Mouse (Mus musculus): Measurements from ENCODE around the gene Ston2.
A peak's percentile ranks its signal among the peaks of the same experiment; 100 is the strongest.

Gene Ston2

DNA sequence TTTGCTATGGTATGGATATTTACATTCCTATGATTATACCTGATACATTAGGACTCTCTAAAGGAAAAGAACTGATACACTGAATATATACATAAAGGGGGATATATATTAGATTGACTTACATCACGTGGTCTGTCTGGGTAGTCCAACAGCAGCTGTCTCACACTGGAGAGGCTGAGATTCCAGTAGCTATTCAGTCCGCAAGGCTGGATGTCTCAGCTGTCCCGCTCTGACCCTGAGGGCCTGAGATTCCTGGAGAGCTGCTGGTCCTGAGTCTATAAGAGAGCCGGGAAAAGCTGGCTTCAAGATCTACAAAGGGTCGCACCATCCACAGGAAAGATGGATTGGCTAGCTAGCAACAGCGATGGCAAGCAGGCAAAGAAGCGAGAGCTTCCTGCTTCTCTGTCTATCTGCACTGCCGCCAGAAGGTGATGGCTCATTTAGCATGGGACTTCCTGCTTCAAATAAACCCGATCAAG is at the start of gene Ston2:
Ston2 (minus strand) TSS at position 429 of the 479 bp plus-strand sequence.
- no peak for DNase-seq (ENCODE audit: low spot score)

- DNase-seq (ENCODE audit: low spot score) = no peak
Observed at GRCm38 (mm10) chr12:91837401-91838065, 49.3 kb upstream of the Ston2 start.

DNA sequence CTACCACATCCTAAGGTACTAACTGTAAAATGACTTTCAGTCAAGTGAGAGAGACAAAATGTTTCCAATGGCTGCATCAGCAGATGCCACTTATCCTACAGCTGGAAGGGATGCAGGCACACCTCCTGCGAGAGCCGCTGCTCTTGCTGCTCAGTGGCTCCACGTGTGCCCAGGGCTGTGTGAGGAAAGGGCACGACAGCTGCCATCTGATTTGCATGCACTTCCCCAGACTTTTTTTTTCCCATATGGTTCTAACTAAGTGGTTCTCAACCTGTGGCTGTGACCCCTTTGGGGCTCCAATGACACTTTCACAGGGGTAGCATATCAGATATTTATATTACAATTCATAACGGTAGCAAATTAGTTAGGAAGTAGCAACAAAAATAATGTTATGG is 45.7 kb upstream of the Ston2 start:
- DNase-seq (ENCODE audit: low spot score) = no peak

GRCm38 (mm10) chr12:91833237-91833938 is 45.2 kb upstream of the Ston2 start:
- no peak for DNase-seq (ENCODE audit: low spot score)

DNA sequence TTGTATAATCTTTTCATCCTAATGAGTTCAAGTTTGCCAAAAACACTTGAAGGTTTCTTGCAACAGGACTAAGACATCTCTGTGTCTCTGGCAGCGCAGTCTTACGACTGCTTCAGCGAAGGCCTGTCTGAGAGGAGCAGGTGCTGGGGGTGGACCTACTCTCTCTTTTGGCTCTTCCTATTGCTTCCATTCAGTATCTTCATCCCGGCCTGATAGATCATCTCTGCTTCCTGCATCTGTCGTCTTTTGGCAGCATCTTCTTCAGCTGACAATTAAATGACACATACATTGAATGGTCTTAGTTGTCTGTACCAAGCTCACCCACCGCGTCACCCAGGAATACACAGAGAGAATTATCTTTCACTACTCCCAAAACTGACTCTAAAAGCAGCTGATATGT is 43.2 kb upstream of the Ston2 start:
- no peak for DNase-seq (ENCODE audit: low spot score)

DNA sequence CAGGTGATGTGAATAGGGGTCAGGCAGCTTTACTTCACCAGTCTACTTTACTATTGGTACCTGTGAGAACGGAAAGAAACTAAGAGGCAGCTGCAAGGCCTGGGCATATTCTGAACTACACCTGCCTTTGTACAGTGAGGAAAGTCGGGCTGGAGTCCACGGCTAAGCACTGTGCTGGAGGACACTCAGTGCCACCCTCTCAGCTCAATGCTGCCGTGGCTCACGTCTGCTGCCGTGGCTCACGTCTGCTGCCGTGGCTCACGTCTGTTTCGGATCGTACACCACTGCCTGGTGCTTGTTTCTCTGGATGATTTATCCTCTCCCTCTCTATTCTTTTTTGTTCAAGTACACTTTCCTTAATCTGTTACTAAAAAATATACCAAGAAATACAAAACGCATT is 32.3 kb upstream of the Ston2 start:
- no peak for DNase-seq (ENCODE audit: low spot score)

DNA sequence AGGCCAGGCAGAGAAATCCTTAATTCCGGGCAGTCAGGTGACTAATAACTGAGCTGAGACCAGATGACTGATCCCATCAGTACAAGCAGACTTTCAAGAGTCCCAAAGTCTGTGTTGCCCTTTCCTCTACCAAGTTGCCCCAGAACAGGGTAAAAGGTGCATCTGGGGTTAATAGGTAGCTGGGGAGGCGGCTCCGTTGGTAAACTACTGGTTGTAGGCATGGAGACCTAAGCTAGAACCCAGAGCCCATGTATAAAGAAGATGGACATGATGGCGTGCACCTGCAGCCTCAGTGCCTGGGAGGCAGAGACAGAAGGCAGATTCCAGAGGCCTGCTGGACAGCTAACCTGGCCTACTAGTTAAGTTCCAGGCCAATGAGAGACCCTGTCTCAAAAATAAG is 30.5 kb upstream of the Ston2 start:
- no peak for DNase-seq (ENCODE audit: low spot score)

GRCm38 (mm10) chr12:91815990-91816389 is 27.8 kb upstream of the Ston2 start:
- DNase-seq (ENCODE audit: low spot score) = peak; percentile 52

GRCm38 (mm10) chr12:91815552-91815951 is 27.4 kb upstream of the Ston2 start:
- no peak for DNase-seq (ENCODE audit: low spot score)

DNA sequence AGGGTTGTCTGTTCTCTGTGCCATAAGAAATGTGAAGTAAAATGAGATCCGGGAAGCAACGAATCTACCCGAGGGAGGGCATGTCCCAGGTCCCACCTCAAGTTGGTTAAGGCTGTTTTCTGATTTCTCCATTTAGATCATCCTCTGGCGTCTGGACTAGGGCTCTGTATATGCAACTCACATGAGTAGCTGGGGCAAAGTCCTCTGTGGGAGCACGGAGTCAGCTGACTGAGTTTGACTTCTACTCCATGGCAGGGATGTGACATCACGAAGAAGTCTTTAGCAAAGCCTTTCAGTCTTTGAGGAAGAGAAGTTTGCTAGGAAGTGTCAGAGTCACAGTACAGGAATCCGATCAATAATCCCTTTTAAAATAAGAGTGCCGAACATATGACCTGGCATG is 20.7 kb upstream of the Ston2 start:
- no peak for DNase-seq (ENCODE audit: low spot score)

- no peak for DNase-seq (ENCODE audit: low spot score)
Observed at GRCm38 (mm10) chr12:91807761-91808160, 19.6 kb upstream of the Ston2 start.

DNA sequence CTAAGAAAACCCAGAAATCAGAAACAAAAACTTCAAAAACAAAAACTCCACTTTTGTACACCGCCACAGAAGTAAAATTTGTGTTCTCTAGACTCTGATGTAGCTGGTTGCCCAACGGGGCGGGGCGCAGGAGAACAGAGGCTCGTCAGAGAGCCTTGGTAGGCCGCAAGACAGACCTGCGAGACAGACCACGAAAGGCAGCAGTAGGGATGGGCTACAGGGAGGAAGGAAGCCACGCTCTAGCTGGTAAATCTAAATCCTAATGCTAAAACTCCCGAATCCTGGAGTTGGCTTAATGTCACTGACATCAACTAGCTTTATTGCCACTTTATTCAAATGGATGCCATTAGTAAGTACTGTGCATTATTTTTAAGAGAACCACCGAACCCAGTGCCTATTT is 18.9 kb upstream of the Ston2 start:
- no peak for DNase-seq (ENCODE audit: low spot score)

DNA sequence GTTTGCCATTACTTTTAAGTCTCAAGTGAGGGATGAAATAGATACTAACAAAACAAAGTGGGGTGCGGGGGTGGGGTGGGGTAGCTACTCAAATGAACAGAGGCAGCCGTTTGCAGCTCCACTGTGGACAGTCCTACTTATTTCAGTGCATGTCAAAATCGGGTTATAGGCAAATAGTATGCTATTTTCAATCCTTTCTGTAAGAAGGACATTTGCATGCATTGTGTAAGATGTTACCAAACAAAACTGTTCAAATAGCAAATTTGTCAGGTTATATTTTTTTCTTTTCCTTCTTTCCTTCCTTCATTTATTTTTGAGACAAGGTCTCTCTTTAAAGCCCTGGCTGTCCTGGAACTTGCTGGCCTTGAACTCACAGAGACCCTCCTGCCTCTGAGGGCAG is 16.1 kb upstream of the Ston2 start:
- no peak for DNase-seq (ENCODE audit: low spot score)

DNA sequence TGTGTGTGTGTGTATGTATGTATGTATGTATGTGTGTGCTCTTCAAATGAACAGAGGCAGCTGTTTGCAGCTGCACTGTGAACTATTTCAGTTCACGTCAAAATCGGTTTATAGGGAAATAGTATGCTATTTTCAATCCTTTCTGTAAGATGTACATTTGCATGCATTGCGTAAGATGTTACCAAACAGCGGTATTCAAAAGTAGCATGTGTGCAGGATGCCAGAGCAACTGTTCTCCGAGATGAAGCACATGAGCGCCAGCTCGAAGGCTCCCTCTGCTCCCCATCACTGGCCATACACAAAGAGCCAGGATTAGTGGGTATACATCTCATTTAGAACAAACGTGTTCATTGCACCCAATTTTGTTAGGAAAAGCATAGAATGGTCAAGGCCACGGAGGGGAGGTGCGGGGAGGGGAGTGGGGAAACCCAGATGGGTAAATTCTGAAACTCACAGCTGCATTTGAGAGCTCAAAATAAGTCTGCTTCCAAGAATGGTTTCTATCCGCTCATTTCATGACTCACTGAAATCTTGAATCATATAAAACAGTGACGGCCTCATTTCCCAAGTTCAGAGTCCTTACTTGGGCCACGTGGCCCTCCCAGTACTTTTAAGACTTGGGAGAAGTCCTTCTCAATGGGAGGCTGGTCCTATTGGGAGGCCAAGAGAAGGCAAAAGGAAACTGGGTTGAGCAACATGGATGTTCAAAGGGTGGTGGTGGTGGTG is 15.2 kb upstream of the Ston2 start:
- peak; percentile 35 for DNase-seq (ENCODE audit: low spot score)

DNA sequence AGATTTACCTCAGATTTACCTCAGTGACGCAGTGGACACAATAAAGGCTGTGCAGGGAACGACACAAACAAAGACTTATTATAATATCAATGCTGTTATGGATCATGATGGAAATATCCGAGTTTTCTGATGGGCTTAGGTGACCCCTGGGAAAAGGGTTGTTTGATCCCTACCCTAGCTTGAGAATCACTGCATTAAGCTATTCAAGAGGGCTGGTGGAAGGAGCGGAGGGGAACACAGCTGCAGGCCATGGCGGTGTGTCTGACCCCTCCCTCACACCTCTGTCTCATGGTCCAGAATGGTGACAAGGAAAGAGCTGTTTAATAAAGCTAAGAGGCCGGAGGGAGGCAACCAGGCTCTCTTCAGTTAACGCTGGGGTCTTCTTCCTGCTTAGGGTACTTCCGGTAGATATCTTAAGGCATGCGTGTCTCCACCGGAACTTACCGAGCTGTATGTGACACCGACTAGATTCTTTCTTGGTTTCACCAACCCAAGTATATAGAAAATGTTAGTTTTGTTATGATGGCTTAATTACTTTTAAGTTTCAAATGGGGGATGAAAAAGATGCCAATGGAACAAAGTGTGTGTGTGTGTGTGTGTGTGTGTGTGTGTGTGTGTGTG is 14.5 kb upstream of the Ston2 start:
- DNase-seq (ENCODE audit: low spot score) = no peak

DNA sequence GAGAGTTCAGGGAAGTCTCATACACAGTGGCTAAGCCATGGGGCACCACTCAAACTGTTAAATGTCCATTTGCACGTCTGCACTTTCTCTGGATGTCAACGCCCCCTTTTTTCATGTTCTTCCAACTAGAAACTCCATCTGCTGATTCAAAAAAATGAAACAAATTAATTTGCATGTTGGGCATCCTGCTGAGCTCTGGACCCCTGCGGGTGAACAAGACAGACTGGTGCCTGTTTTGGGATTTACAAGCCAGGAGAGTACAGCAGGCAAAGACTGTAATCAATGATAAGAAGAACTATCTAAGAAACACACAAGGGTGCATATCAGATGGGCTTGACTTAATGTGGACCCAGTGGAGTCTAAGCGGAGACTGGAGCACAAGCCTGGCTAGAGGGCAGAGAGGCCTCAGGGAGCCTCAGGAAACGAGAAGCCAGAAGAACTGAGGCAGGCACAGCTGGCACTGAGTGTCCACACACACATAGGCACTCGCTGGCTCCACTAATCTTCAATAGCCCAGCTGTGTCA is 12.7 kb upstream of the Ston2 start:
- DNase-seq (ENCODE audit: low spot score) = no peak

GRCm38 (mm10) chr12:91799821-91800335 is 11.7 kb upstream of the Ston2 start:
- DNase-seq (ENCODE audit: low spot score) = no peak

GRCm38 (mm10) chr12:91799379-91799773 is 11.2 kb upstream of the Ston2 start:
- no peak for DNase-seq (ENCODE audit: low spot score)

GRCm38 (mm10) chr12:91798720-91799378 is 10.7 kb upstream of the Ston2 start:
- no peak for DNase-seq (ENCODE audit: low spot score)

- no peak for DNase-seq (ENCODE audit: low spot score)
Observed at GRCm38 (mm10) chr12:91796774-91797173, 8.6 kb upstream of the Ston2 start.

GRCm38 (mm10) chr12:91793266-91793665 is 5.1 kb upstream of the Ston2 start:
- no peak for DNase-seq (ENCODE audit: low spot score)

GRCm38 (mm10) chr12:91791822-91792221 is 3.6 kb upstream of the Ston2 start:
- no peak for DNase-seq (ENCODE audit: low spot score)

Data from layer of hippocampus, adult 11-12 months (tissue).